Mouse (Mus musculus): Measurements from ENCODE around the gene Rpl24. TPM values are rescaled to one million over a fixed set of nuclear protein-coding genes. Genes with fewer than 3 reads are reported as not detected.
A peak's percentile ranks its signal among the peaks of the same experiment; 100 is the strongest.

Gene Rpl24
- 300 and 356 TPM in 2 replicates for polyA plus RNA-seq (2015; fragmentation: Nextera tagmentation; extraction: Ambion mirVana)

DNA sequence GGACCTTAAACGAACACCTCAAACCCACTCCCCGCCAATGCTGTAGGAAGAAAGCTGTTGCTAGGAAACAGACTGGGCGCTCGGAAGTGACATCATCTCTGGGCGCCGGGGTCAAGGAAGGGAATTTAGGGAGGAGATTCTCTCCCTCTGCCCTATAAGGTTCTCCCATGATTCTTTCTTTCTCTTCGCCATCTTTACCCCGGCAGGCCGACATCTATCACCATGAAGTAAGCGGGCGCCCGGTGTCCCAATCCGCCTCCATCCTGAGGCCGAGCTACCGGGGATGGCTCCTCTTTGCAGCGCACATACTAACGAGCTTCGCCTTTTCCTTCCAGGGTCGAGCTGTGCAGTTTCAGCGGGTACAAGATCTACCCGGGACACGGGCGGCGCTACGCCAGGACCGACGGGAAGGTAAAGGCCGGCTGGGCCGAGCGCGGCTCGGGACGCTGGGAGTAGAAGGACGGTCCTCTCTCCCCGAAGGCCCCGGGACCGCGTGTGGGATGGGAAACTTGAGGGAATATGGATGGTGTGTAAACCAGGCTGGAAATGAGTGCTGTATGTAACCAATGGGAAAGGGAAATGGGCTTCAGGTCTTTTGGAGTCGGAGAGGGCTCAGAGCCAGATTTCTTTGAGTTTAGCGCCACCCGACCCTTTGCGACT, at the start of gene Rpl24:
Rpl24 (plus strand) TSS at position 64 of the 660 bp plus-strand sequence.
- Histone ChIP-seq H3K9ac (ENCODE audit: low read depth, low read length) (peak within 1 kb of the TSS; percentile 71), H3K4me3 (ENCODE audit: low read depth, low read length) (peak within 1 kb of the TSS; percentile 72), H3K4me1 (ENCODE audit: control insufficient read depth, low read depth, low read length) (peaks cover 18% of the 10 kb centered on the region), H3K27me3 (ENCODE audit: control insufficient read depth, insufficient read depth, low read depth, low read length) (no peaks in the 10 kb centered on the region), H3K36me3 (ENCODE audit: control insufficient read depth, insufficient read depth) (peaks cover 28% of the 10 kb centered on the region), H3K27ac (ENCODE audit: low read length) (peak within 1 kb of the TSS; percentile 66), H3K9me3 (replicated peaks; ENCODE audit: control insufficient read depth, low read length) (no peaks in the 10 kb centered on the region), H3K4me2 (ENCODE audit: low read depth, low read length) (peak within 1 kb of the TSS; percentile 88)
- peak; percentile 94 for ATAC-seq (ENCODE audit: low read depth)
- WGBS (ENCODE audit: insufficient replicate concordance), result under 1% methylated on average over 42 of the region's 42 CpGs

DNA sequence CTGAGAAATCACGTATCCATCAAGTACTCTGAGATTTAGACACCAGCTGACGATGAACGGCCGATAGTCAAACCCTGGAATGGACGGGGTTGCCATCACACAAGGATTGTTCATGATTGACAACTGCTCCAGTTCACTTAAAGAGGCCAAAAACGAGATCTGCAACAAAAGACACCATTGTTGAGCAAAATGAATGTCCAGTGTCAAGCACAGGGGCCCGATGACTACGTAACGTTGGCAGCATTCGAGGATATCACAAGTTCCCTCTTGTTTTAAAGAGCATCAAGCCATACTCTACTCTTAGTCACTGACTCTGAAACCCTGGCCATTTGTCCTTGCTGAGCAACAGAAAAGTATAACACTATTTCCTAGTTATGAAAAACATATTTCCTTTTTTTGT, 44.0 kb upstream of the Rpl24 start:
- Histone ChIP-seq H3K4me3 (ENCODE audit: low read depth, low read length) (no peak overlapping the region), H3K27me3 (ENCODE audit: control insufficient read depth, insufficient read depth, low read depth, low read length) (no peaks in the 10 kb centered on the region), H3K4me2 (ENCODE audit: low read depth, low read length) (no peak overlapping the region), H3K27ac (ENCODE audit: low read length) (no peak overlapping the region), H3K4me1 (ENCODE audit: control insufficient read depth, low read depth, low read length) (peaks cover 6% of the 10 kb centered on the region), H3K9ac (ENCODE audit: low read depth, low read length) (no peak overlapping the region), H3K36me3 (ENCODE audit: control insufficient read depth, insufficient read depth) (no peaks in the 10 kb centered on the region), H3K9me3 (replicated peaks; ENCODE audit: control insufficient read depth, low read length) (no peaks in the 10 kb centered on the region)
- ATAC-seq (ENCODE audit: low read depth), result no peak
- 82% methylated on average over 10 of the region's 10 CpGs for WGBS (ENCODE audit: insufficient replicate concordance)

DNA sequence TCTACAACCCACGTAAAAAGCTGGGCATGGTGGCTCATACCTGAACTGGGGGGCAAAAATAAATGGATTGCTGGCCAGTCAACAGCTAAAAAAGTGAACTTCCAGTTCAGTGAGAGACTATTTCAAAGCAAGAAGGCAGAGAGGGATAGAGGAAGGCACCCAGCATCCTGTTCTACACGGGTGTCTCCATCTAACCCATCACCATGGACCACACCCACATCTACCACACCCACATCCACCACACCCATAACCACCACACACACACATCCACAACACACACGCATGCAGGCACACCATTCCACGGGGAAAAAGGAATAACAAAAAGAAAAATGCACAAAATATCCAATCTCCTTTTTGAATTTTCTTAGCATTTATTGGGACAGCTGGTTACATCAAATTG, 42.1 kb upstream of the Rpl24 start:
- Histone ChIP-seq H3K4me1 (ENCODE audit: control insufficient read depth, low read depth, low read length) (peaks cover 6% of the 10 kb centered on the region), H3K4me2 (ENCODE audit: low read depth, low read length) (no peak overlapping the region), H3K27me3 (ENCODE audit: control insufficient read depth, insufficient read depth, low read depth, low read length) (no peaks in the 10 kb centered on the region), H3K36me3 (ENCODE audit: control insufficient read depth, insufficient read depth) (no peaks in the 10 kb centered on the region), H3K4me3 (ENCODE audit: low read depth, low read length) (no peak overlapping the region), H3K9ac (ENCODE audit: low read depth, low read length) (no peak overlapping the region), H3K9me3 (replicated peaks; ENCODE audit: control insufficient read depth, low read length) (no peaks in the 10 kb centered on the region), H3K27ac (ENCODE audit: low read length) (no peak overlapping the region)
- ATAC-seq (ENCODE audit: low read depth), result peak; percentile 76
- 35% methylated on average over 4 of the region's 4 CpGs for WGBS (ENCODE audit: insufficient replicate concordance)

DNA sequence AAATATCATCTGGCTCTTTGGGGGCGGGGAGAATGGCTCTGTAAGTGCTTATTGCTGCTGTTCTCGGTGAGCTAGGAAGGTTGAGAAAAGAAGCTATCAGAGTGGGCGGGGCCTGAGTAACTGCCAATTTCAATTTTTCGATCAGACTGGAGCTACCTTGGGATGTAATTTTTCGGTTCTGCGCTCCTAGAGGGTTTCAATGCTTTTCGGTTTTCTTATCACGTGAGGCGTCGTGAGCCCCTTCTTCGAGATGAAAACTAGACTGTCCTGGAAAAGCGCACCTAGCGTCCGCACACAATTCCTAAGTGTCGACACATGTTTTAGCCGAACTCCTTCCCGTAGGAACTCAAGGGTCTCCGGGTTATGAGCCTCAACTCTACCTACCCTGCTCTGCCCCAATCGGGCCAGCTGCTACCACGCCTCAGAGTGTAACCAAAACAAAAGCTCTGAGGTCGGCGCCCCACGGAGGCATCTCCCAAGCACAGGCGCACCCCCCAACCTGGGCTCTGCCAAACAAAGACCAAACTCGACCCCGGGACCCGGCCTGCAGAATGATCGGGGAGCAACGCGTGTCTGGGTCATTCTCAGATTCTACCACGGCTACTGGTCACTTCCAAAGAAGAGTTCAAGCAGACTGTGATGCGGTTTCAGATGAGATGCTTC, 32.3 kb upstream of the Rpl24 start:
- Histone ChIP-seq H3K9ac (ENCODE audit: low read depth, low read length) (peak overlapping the region; percentile 69), H3K4me2 (ENCODE audit: low read depth, low read length) (peak overlapping the region; percentile 70), H3K36me3 (ENCODE audit: control insufficient read depth, insufficient read depth) (no peaks in the 10 kb centered on the region), H3K9me3 (replicated peaks; ENCODE audit: control insufficient read depth, low read length) (no peaks in the 10 kb centered on the region), H3K4me3 (ENCODE audit: low read depth, low read length) (peak overlapping the region; percentile 75), H3K27ac (ENCODE audit: low read length) (peak overlapping the region; percentile 32), H3K27me3 (ENCODE audit: control insufficient read depth, insufficient read depth, low read depth, low read length) (no peaks in the 10 kb centered on the region), H3K4me1 (ENCODE audit: control insufficient read depth, low read depth, low read length) (peaks cover 3% of the 10 kb centered on the region; the same call in 1 of the 2 replicates)
- peak; percentile 12; the same call in 1 of the 2 replicates for ATAC-seq (ENCODE audit: low read depth)
- under 1% methylated on average over 32 of the region's 32 CpGs for WGBS (ENCODE audit: insufficient replicate concordance)

DNA sequence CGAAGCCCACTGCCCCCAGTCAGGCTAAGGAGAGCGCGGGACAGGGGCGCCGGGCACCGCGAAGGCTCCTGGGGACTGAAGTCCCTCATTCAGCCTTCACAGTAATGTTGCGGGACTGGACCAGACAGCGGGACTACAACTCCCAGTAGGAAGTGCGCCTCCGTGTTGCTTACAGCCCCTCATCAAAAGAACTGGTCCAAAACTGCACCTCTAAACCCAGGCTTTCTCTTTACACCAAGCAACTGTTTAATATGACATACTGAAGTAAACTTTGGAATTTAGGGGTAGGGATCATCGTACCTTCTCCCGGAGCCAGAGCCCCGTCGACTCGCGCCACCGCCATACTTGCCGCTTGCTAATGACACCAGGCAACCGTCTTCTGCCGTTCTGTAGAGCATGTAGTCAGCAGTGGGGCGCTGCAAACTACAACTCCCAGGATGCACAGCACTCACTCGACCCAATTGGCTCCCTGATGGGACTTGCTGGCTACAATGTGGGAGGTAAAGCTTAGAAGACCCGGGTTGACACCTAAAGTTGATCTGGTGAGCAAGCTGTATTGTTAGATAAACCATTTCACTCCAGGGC, 31.5 kb upstream of the Rpl24 start, which contains the start of gene Cep97:
Cep97 (minus strand) TSS at position 403 of the 585 bp plus-strand sequence.
- Histone ChIP-seq H3K4me2 (ENCODE audit: low read depth, low read length) (peak within 1 kb of the TSS; percentile 70), H3K9me3 (replicated peaks; ENCODE audit: control insufficient read depth, low read length) (no peaks in the 10 kb centered on the region), H3K27me3 (ENCODE audit: control insufficient read depth, insufficient read depth, low read depth, low read length) (no peaks in the 10 kb centered on the region), H3K36me3 (ENCODE audit: control insufficient read depth, insufficient read depth) (no peaks in the 10 kb centered on the region), H3K4me3 (ENCODE audit: low read depth, low read length) (peak within 1 kb of the TSS; percentile 75), H3K27ac (ENCODE audit: low read length) (peak within 1 kb of the TSS; percentile 32), H3K4me1 (ENCODE audit: control insufficient read depth, low read depth, low read length) (peaks cover 3% of the 10 kb centered on the region; the same call in 1 of the 2 replicates), H3K9ac (ENCODE audit: low read depth, low read length) (peak within 1 kb of the TSS; percentile 69)
- ATAC-seq (ENCODE audit: low read depth), result peak; percentile 98
- WGBS (ENCODE audit: insufficient replicate concordance), result under 1% methylated on average over 24 of the region's 24 CpGs

DNA sequence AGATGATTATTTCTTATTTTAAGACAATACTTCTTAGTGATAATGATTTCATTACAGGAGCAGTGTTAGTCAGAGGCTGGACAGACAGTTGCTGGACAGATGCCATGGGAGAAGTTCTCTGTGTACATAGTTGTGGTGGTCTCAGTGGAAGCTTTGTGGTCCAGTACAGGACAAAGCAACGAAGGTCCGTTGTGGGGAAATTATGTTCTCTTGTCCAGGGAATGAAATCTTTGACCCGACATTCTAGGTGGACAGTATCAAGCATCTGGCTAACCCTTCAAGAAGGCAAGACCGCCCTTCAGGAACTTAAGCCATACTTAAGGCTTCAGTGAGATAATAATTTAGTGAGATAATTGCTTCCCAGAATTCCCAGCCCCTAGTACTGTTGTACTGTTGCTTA, 27.3 kb upstream of the Rpl24 start:
- no peaks in the 10 kb centered on the region for H3K36me3 ChIP-seq (ENCODE audit: control insufficient read depth, insufficient read depth)

DNA sequence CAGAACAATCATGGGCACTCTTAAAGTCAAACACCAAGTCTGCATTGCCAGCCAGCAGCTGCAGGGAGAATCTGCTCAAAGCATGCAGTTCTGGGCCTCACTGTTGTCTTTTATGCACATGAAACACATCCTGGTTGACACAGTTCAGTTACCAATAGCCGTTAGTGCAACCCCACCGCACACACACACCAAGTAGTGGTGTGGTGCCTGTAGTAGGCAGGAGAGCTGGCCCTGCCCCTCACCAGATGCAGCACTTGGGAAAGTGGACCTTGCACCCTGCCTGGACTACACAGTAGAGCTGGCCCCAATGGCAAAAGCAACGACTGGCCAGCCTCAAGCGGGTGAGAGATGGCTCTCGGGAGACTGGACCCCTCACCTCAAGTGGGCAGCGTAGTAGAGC, 26.4 kb upstream of the Rpl24 start:
- Histone ChIP-seq H3K9ac (ENCODE audit: low read depth, low read length) (no peak overlapping the region), H3K4me3 (ENCODE audit: low read depth, low read length) (no peak overlapping the region), H3K36me3 (ENCODE audit: control insufficient read depth, insufficient read depth) (no peaks in the 10 kb centered on the region), H3K9me3 (replicated peaks; ENCODE audit: control insufficient read depth, low read length) (no peaks in the 10 kb centered on the region), H3K4me1 (ENCODE audit: control insufficient read depth, low read depth, low read length) (no peaks in the 10 kb centered on the region; the same call in 1 of the 2 replicates), H3K4me2 (ENCODE audit: low read depth, low read length) (no peak overlapping the region), H3K27ac (ENCODE audit: low read length) (no peak overlapping the region), H3K27me3 (ENCODE audit: control insufficient read depth, insufficient read depth, low read depth, low read length) (no peaks in the 10 kb centered on the region)
- WGBS (ENCODE audit: insufficient replicate concordance), result 62% methylated on average over 6 of the region's 6 CpGs
- peak; percentile 43; the same call in 1 of the 2 replicates for ATAC-seq (ENCODE audit: low read depth)

More for the DNA sequence above, 27.3 kb upstream of the Rpl24 start:
- H3K27me3 ChIP-seq (ENCODE audit: control insufficient read depth, insufficient read depth, low read depth, low read length), result no peaks in the 10 kb centered on the region
- no peak overlapping the region for H3K4me2 ChIP-seq (ENCODE audit: low read depth, low read length)
- no peak overlapping the region for H3K9ac ChIP-seq (ENCODE audit: low read depth, low read length)
- 62% methylated on average over 4 of the region's 4 CpGs for WGBS (ENCODE audit: insufficient replicate concordance)
- H3K4me1 ChIP-seq (ENCODE audit: control insufficient read depth, low read depth, low read length), result no peaks in the 10 kb centered on the region; the same call in 1 of the 2 replicates
- no peak for ATAC-seq (ENCODE audit: low read depth)
- H3K4me3 ChIP-seq (ENCODE audit: low read depth, low read length), result no peak overlapping the region
- no peak overlapping the region for H3K27ac ChIP-seq (ENCODE audit: low read length)
- H3K9me3 ChIP-seq (replicated peaks; ENCODE audit: control insufficient read depth, low read length), result no peaks in the 10 kb centered on the region

DNA sequence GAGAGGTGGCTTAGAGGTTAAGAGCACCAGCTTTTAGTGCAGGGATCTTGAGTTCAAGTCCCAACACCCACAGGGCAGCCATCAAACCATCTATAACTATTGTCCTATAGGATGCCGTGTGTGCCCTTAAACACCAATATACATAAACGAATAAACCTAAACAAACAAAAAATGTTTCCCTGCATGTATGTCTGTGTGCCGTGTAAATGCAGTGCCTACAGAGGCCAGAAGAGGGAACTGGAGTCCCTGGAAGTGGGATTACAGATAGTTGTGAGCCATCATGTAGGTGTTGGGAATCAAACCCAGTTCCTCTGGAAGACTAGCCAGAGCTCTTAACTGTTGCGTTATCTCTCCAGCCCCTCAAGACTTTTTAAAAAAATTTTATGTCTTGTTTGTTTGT, 25.3 kb upstream of the Rpl24 start:
- no peak overlapping the region for H3K4me3 ChIP-seq (ENCODE audit: low read depth, low read length)
- H3K4me2 ChIP-seq (ENCODE audit: low read depth, low read length), result no peak overlapping the region
- ATAC-seq (ENCODE audit: low read depth), result no peak
- no peaks in the 10 kb centered on the region for H3K27me3 ChIP-seq (ENCODE audit: control insufficient read depth, insufficient read depth, low read depth, low read length)
- no peaks in the 10 kb centered on the region for H3K9me3 ChIP-seq (replicated peaks; ENCODE audit: control insufficient read depth, low read length)
- H3K4me1 ChIP-seq (ENCODE audit: control insufficient read depth, low read depth, low read length), result no peaks in the 10 kb centered on the region
- H3K9ac ChIP-seq (ENCODE audit: low read depth, low read length), result no peak overlapping the region
- H3K27ac ChIP-seq (ENCODE audit: low read length), result no peak overlapping the region
- WGBS (ENCODE audit: insufficient replicate concordance), result 82% methylated on average over 4 of the region's 4 CpGs
- H3K36me3 ChIP-seq (ENCODE audit: control insufficient read depth, insufficient read depth), result no peaks in the 10 kb centered on the region

DNA sequence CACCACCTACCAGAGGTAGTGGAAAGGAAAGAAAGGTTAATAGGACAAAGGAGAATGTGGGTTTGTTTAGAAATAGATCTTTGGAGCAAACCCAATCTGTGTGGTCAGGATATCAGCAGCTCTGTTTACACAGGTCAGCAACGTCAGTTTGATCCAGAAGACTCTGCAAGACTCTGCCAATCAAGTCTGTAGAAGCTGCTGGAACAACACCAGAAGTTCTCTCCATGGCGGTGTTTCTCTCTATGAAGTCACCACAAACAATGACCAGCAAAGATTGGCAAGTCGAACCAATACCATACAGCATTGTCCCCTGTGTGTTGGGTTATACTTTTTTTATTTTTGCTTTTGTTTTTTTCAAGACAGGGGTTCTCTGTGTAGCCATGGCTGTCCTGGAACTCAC, 18.8 kb upstream of the Rpl24 start:
- no peak for ATAC-seq (ENCODE audit: low read depth)
- no peak overlapping the region for H3K27ac ChIP-seq (ENCODE audit: low read length)
- H3K4me3 ChIP-seq (ENCODE audit: low read depth, low read length), result no peak overlapping the region
- H3K27me3 ChIP-seq (ENCODE audit: control insufficient read depth, insufficient read depth, low read depth, low read length), result no peaks in the 10 kb centered on the region
- H3K4me2 ChIP-seq (ENCODE audit: low read depth, low read length), result no peak overlapping the region
- peaks cover 2% of the 10 kb centered on the region for H3K4me1 ChIP-seq (ENCODE audit: control insufficient read depth, low read depth, low read length)
- no peak overlapping the region for H3K9ac ChIP-seq (ENCODE audit: low read depth, low read length)
- H3K36me3 ChIP-seq (ENCODE audit: control insufficient read depth, insufficient read depth), result no peaks in the 10 kb centered on the region
- H3K9me3 ChIP-seq (replicated peaks; ENCODE audit: control insufficient read depth, low read length), result no peaks in the 10 kb centered on the region
- 43% methylated on average over 3 of the region's 3 CpGs for WGBS (ENCODE audit: insufficient replicate concordance)
